Mouse (Mus musculus): ENCODE data around the gene Igsf23.

Gene Igsf23

GRCm38 (mm10) chr7:19887849-19888248 is 62.7 kb downstream of the Igsf23 start, which contains the start of gene Ceacam19:
Ceacam19 (minus strand) TSS chr7:19887965.
- ATAC-seq (ENCODE audit: insufficient number of reproducible peaks, low FRiP score, low TSS enrichment), result no peak
